ENCODE assay signal across 7 mouse cellular contexts in genomic region chr2:169360272-169360671, GRCm38 (mm10).
DNase-seq lines count a peak whose midpoint lies in the region; ATAC-seq and TF ChIP-seq lines count a peak whose summit lies in the region.

No protein-coding gene starts in this region.

- H3K27me3 ChIP-seq in forebrain, embryonic 15.5 days, result no peaks in the 10 kb centered on the region
- no peaks in the 10 kb centered on the region for H3K27me3 ChIP-seq in intestine, embryonic 15.5 days (replicated peaks)
- H3K27me3 ChIP-seq in liver, postnatal 0 days (ENCODE audit: insufficient read depth, low read length), result no peaks in the 10 kb centered on the region
- no peaks in the 10 kb centered on the region for H3K27me3 ChIP-seq in neural tube, embryonic 15.5 days (replicated peaks)

- no peak overlapping the region for H3K9ac ChIP-seq in forebrain, embryonic 15.5 days (replicated peaks)
- no peak overlapping the region for H3K9ac ChIP-seq in intestine, embryonic 15.5 days
- H3K9ac ChIP-seq in liver, postnatal 0 days (replicated peaks), result no peak overlapping the region
- H3K9ac ChIP-seq in neural tube, embryonic 15.5 days (replicated peaks), result no peak overlapping the region

- 29% methylated on average over 15 of the region's 15 CpGs for WGBS in forebrain, embryonic 15.5 days
- 11% methylated on average over 15 of the region's 15 CpGs for WGBS in intestine, embryonic 15.5 days
- 10% methylated on average over 15 of the region's 15 CpGs for WGBS in liver, postnatal 0 days (ENCODE audit: insufficient replicate concordance)
- WGBS in neural tube, embryonic 15.5 days, result 29% methylated on average over 15 of the region's 15 CpGs

- no peak overlapping the region for H3K4me3 ChIP-seq in forebrain, embryonic 15.5 days
- peak overlapping the region; percentile 16; the same call in 1 of the 2 replicates for H3K4me3 ChIP-seq in intestine, embryonic 15.5 days (replicated peaks)
- no peak overlapping the region for H3K4me3 ChIP-seq in liver, postnatal 0 days (ENCODE audit: low read depth, low read length)
- no peak overlapping the region for H3K4me3 ChIP-seq in neural tube, embryonic 15.5 days (replicated peaks)

- peak; percentile 57 for TF ChIP-seq CTCF in liver, postnatal 0 days (IDR thresholded peaks at IDR 0.05; ENCODE audit: low read depth)

- peak; percentile 9 for DNase-seq in CD4-positive helper T cell, adult 2 months (ENCODE audit: low read depth, low spot score)
- peak; percentile 84 for DNase-seq in R1 (ENCODE audit: low read depth, low spot score)
- peak; percentile 45 for DNase-seq in liver, postnatal 0 days
- peak; percentile 67 for DNase-seq in thymus, postnatal 4 days

- 0 out of 2 replicates have a peak, but pooled peaks have one; percentile 53 for ATAC-seq in forebrain, embryonic 15.5 days (replicated peaks)
- 0 out of 2 replicates have a peak, but pooled peaks have one; percentile 45 for ATAC-seq in intestine, embryonic 15.5 days
- no peak for ATAC-seq in liver, postnatal 0 days
- no peak for ATAC-seq in neural tube, embryonic 15.5 days (ENCODE audit: low FRiP score)

- no peak overlapping the region for H3K27ac ChIP-seq in forebrain, embryonic 15.5 days (replicated peaks)
- no peak overlapping the region for H3K27ac ChIP-seq in intestine, embryonic 15.5 days
- no peak overlapping the region for H3K27ac ChIP-seq in liver, postnatal 0 days (ENCODE audit: low read depth)
- H3K27ac ChIP-seq in neural tube, embryonic 15.5 days (replicated peaks), result no peak overlapping the region

- H3K4me1 ChIP-seq in forebrain, embryonic 15.5 days, result no peaks in the 10 kb centered on the region
- H3K4me1 ChIP-seq in intestine, embryonic 15.5 days (replicated peaks), result no peaks in the 10 kb centered on the region; the same call in 1 of the 2 replicates
- no peaks in the 10 kb centered on the region for H3K4me1 ChIP-seq in liver, postnatal 0 days (ENCODE audit: insufficient read depth)
- peaks cover 13% of the 10 kb centered on the region for H3K4me1 ChIP-seq in neural tube, embryonic 15.5 days

- TF ChIP-seq EP300 in liver, postnatal 0 days (IDR thresholded peaks at IDR 0.05; ENCODE audit: low read depth), result no peak

- no peaks in the 10 kb centered on the region for H3K36me3 ChIP-seq in forebrain, embryonic 15.5 days
- no peaks in the 10 kb centered on the region for H3K36me3 ChIP-seq in intestine, embryonic 15.5 days
- no peaks in the 10 kb centered on the region for H3K36me3 ChIP-seq in liver, postnatal 0 days (replicated peaks; ENCODE audit: insufficient read depth, low read length)
- no peaks in the 10 kb centered on the region for H3K36me3 ChIP-seq in neural tube, embryonic 15.5 days

- peak overlapping the region; percentile 29; the same call in 1 of the 2 replicates for H3K4me2 ChIP-seq in forebrain, embryonic 15.5 days (replicated peaks)
- peak overlapping the region; percentile 53 for H3K4me2 ChIP-seq in intestine, embryonic 15.5 days (replicated peaks)
- peak overlapping the region; percentile 47 for H3K4me2 ChIP-seq in liver, postnatal 0 days (ENCODE audit: low read depth, low read length)
- H3K4me2 ChIP-seq in neural tube, embryonic 15.5 days, result peak overlapping the region; percentile 44

- H3K9me3 ChIP-seq in forebrain, embryonic 15.5 days, result no peaks in the 10 kb centered on the region
- no peaks in the 10 kb centered on the region for H3K9me3 ChIP-seq in intestine, embryonic 15.5 days
- H3K9me3 ChIP-seq in liver, postnatal 0 days (ENCODE audit: low read length), result no peaks in the 10 kb centered on the region
- no peaks in the 10 kb centered on the region for H3K9me3 ChIP-seq in neural tube, embryonic 15.5 days (replicated peaks)

Comparison
In these comparisons a context has a peak if more than half of its experiments do, and no peak if none do; other contexts are left out.
1. DNase-seq: peak in every context shown above with its lines; median percentile 84 in R1; 67 in thymus, postnatal 4 days; 45 in liver, postnatal 0 days; 9 in CD4-positive helper T cell, adult 2 months.
2. ATAC-seq: peak in forebrain, embryonic 15.5 days (single experiment) and intestine, embryonic 15.5 days (single experiment); none in liver, postnatal 0 days (single experiment) and neural tube, embryonic 15.5 days (single experiment).
3. Peak in every context shown above with its lines, with median percentiles within 50 percentile points of each other: H3K4me2 ChIP-seq.